Mouse (Mus musculus) heart, embryonic 13.5 days (tissue): Measurements from ENCODE around the gene Bptf. TPM values are rescaled to one million over a fixed set of nuclear protein-coding genes. Genes with fewer than 3 reads are reported as not detected.
A peak's percentile ranks its signal among the peaks of the same experiment; 100 is the strongest.
"Not testable (repeated sequence)": the region's sequence is repeated elsewhere in the genome, so short reads cannot be mapped to it uniquely, and the experiment has no call there.

Experiments
- ATAC-seq: fragments of 200-750 bp; cut with Nextera tagmentation; 2 replicates; pipeline ENCODE4 v1.8.0; 2017; ENCODE audit warnings: moderate TSS enrichment; ENCODE audit not compliant: insufficient number of reproducible peaks, low FRiP score, low TSS enrichment; ENCODE audit errors: extremely low read depth
- H3K27ac ChIP-seq: fragments of 300-500 bp; sonication (generic); replicated peaks from 2 replicates; pipeline ENCODE4 v1.5.1; 2015; ENCODE audit warnings: moderate library complexity, mild to moderate bottlenecking, inconsistent platforms
- H3K27me3 ChIP-seq: fragments of 300-500 bp; sonication (generic); replicated peaks from 2 replicates; pipeline ENCODE4 v1.6.1; 2015; ENCODE audit warnings: mild to moderate bottlenecking, inconsistent platforms
- H3K36me3 ChIP-seq: fragments of 300-500 bp; sonication (generic); 2 replicates; pipeline ENCODE4 v1.6.1; 2015; ENCODE audit warnings: mild to moderate bottlenecking, inconsistent platforms
- H3K4me1 ChIP-seq: fragments of 300-500 bp; sonication (generic); 2 replicates; pipeline ENCODE4 v1.6.1; 2015; ENCODE audit warnings: inconsistent platforms
- H3K4me2 ChIP-seq: fragments of 300-500 bp; sonication (generic); 2 replicates; pipeline ENCODE4 v1.6.1; 2015; ENCODE audit warnings: inconsistent platforms, mild to moderate bottlenecking, moderate library complexity
- H3K4me3 ChIP-seq: fragments of 300-500 bp; sonication (generic); 2 replicates; pipeline ENCODE4 v1.5.1; 2015; ENCODE audit warnings: moderate library complexity, mild to moderate bottlenecking, inconsistent platforms
- H3K9ac ChIP-seq: fragments of 300-500 bp; sonication (generic); 2 replicates; pipeline ENCODE4 v1.6.1; 2015; ENCODE audit warnings: inconsistent platforms, mild to moderate bottlenecking, moderate library complexity
- H3K9me3 ChIP-seq: fragments of 300-500 bp; sonication (generic); 2 replicates; pipeline ENCODE4 v1.6.1; 2016; ENCODE audit warnings: inconsistent platforms
- WGBS: fragments of 180-500 bp; shearing (Covaris S2); methylation state at CpG from one replicate; pipeline ENCODE4 v1.1.7; 2015; ENCODE audit warnings: mixed read lengths; 5-methylcytosine and 5-hydroxymethylcytosine counted together
- polyA plus RNA-seq: library from polyadenylated mRNA; unstranded; fragments of >200 nt; fragmentation: Nextera tagmentation; extraction: Ambion mirVana; gene quantifications from 2 replicates; pipeline ENCODE4 v1.2.1, GENCODE M21; 2015

Bptf gene
- polyA plus RNA-seq, 1 experiment from 2014 or later, result 18.3 TPM

- peaks cover 5% of the 10 kb centered on the region; the same call in 1 of the 2 replicates for H3K36me3 ChIP-seq
- H3K4me2 ChIP-seq, result peak overlapping the region; percentile 97
- peaks cover 44% of the 10 kb centered on the region for H3K4me1 ChIP-seq
- H3K9me3 ChIP-seq, result no peaks in the 10 kb centered on the region
- H3K9ac ChIP-seq, result peak overlapping the region; percentile 85
- peak overlapping the region; percentile 77 for H3K4me3 ChIP-seq
- WGBS, result under 1% methylated on average over 107 of the region's 107 CpGs
- peak; percentile 88 for ATAC-seq
- H3K27ac ChIP-seq, result peak overlapping the region; percentile 82
- H3K27me3 ChIP-seq, result peaks cover 24% of the 10 kb centered on the region
Measured at GRCm38 (mm10) chr11:107027431-107028274, 104.3 kb downstream of the Bptf start.

GRCm38 (mm10) chr11:107026554-107027430, 105.1 kb downstream of the Bptf start:
- Histone ChIP-seq H3K36me3 (no peaks in the 10 kb centered on the region), H3K27ac (no peak overlapping the region), H3K9me3 (no peaks in the 10 kb centered on the region), H3K4me2 (peak overlapping the region; percentile 97), H3K4me3 (peak overlapping the region; percentile 77), H3K4me1 (peaks cover 43% of the 10 kb centered on the region), H3K27me3 (peaks cover 29% of the 10 kb centered on the region), H3K9ac (peak overlapping the region; percentile 85)
- no peak for ATAC-seq
- WGBS, result 8% methylated on average over 12 of the region's 12 CpGs

GRCm38 (mm10) chr11:107025411-107026321, 106.3 kb downstream of the Bptf start, which contains the start of gene 1810010H24Rik:
Gene 1810010H24Rik (plus strand): TSS chr11:107025681.
- no peak for ATAC-seq
- H3K4me2 ChIP-seq, result peak within 1 kb of the TSS; percentile 97
- no peaks in the 10 kb centered on the region for H3K9me3 ChIP-seq
- peak within 1 kb of the TSS; percentile 81 for H3K9ac ChIP-seq
- H3K4me1 ChIP-seq, result peaks cover 38% of the 10 kb centered on the region
- 1% methylated on average over 45 of the region's 45 CpGs for WGBS
- H3K27ac ChIP-seq, result peak within 1 kb of the TSS; percentile 21; the same call in 1 of the 2 replicates
- H3K4me3 ChIP-seq, result peak within 1 kb of the TSS; percentile 77
- H3K27me3 ChIP-seq, result peaks cover 27% of the 10 kb centered on the region
- no peaks in the 10 kb centered on the region for H3K36me3 ChIP-seq

DNA sequence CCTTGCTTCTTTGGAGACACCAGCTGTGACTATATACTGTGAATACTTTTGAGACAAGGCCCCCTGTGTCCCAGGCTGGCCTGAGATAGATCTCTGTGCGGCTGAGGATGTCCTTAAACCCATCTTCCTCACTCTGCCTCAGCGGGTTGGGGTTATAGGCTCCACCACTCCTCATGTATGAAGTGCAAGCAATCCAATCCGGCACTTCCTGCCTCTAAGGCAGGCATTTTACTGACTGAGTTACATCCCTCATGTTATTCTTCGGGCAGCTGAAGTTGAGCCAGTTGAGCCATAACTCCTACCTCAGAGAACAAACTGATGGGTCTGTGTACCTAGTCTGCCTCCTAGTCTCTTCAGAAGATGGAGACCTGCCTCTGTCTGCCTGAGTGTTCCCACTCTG, 107.5 kb downstream of the Bptf start:
- H3K27ac ChIP-seq, result no peak overlapping the region
- no peaks in the 10 kb centered on the region for H3K9me3 ChIP-seq
- H3K9ac ChIP-seq, result 0 out of 2 replicates have a peak overlapping the region, but pooled peaks have one; percentile 81
- no peak for ATAC-seq
- peaks cover 27% of the 10 kb centered on the region for H3K27me3 ChIP-seq
- H3K4me2 ChIP-seq, result peak overlapping the region; percentile 97
- 49% methylated on average over 4 of the region's 4 CpGs for WGBS
- H3K4me3 ChIP-seq, result peak overlapping the region; percentile 77; the same call in 1 of the 2 replicates
- no peaks in the 10 kb centered on the region for H3K36me3 ChIP-seq
- H3K4me1 ChIP-seq, result peaks cover 34% of the 10 kb centered on the region

DNA sequence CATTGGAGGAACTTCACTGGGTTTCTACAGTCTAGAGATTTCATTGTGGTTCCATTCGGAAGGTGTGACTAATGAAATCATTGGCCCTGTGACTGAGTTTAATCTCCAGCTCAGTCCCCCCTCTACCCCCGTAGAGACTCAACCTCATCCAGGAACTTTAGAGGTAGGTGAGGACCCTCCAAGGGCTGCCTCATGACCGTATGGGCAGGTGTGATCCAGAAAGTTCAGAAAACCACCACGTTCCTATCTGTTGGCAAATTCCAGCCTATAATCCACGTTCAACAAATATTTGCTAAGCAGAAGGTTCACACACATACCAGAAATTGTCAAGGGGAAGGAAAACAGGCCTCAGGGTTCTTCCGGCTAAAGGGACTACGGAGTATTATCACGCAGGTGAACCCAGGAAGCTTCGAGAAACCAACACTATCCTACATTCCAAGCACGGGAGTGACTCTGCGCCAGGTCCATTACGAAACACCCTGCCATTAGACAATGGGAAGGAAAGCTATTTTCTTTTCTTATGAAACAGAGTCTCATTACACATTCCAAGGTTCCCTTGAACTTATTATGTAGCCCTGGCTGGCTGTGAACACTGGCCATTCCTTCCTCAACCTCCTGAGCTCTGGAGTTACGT, 109.8 kb downstream of the Bptf start:
- no peak overlapping the region for H3K4me2 ChIP-seq
- no peak for ATAC-seq
- no peaks in the 10 kb centered on the region for H3K36me3 ChIP-seq
- 81% methylated on average over 13 of the region's 13 CpGs for WGBS
- H3K4me3 ChIP-seq, result no peak overlapping the region
- H3K4me1 ChIP-seq, result peaks cover 26% of the 10 kb centered on the region
- no peak overlapping the region for H3K9ac ChIP-seq
- no peak overlapping the region for H3K27ac ChIP-seq
- H3K27me3 ChIP-seq, result peaks cover 27% of the 10 kb centered on the region
- H3K9me3 ChIP-seq, result no peaks in the 10 kb centered on the region

DNA sequence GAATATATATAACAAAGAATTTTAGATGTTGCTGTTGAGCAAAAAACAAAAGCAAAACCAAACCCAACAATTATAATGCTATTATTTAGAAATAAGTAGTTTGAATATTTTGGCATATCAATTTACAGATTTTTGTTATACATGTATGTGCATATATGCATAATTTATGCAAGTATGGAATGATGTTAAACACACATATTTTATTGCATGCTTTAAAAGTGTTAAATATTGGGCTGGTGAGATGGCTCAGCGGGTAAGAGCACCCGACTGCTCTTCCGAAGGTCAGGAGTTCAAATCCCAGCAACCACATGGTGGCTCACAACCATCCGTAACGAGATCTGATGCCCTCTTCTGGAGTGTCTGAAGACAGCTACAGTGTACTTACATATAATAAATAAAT, 112.2 kb downstream of the Bptf start:
- not testable (repeated sequence) for H3K27ac ChIP-seq, ATAC-seq, H3K4me2 ChIP-seq, H3K4me3 ChIP-seq, H3K4me1 ChIP-seq, H3K9ac ChIP-seq, H3K9me3 ChIP-seq, H3K36me3 ChIP-seq
- peaks cover 22% of the 10 kb centered on the region for H3K27me3 ChIP-seq
- WGBS, result 88% methylated on average over 3 of the region's 5 CpGs

DNA sequence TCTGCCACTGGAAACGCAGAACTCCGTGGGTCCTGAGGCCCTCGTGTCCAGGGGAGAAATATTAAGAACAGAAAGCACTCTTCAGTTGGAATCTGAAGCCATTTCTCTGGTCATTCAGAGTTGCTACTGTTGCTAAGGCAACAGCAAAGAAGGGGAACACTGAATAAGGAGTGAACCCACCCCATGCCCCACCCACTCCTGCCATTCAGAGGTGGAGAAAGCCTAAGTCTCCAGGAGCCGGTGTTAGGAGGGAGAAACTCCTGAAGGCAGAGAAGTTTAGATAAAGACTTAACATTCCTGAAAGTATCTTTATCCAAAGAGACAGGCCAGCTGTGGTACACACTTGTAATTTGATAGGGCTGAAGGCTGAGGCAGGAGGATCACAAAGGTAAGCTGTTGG, 112.6 kb downstream of the Bptf start:
- no peak overlapping the region for H3K27ac ChIP-seq
- H3K4me3 ChIP-seq, result no peak overlapping the region
- no peak for ATAC-seq
- H3K4me1 ChIP-seq, result no peaks in the 10 kb centered on the region
- WGBS, result 67% methylated on average over 4 of the region's 4 CpGs
- no peaks in the 10 kb centered on the region for H3K9me3 ChIP-seq
- no peak overlapping the region for H3K9ac ChIP-seq
- no peak overlapping the region for H3K4me2 ChIP-seq
- peaks cover 18% of the 10 kb centered on the region for H3K27me3 ChIP-seq
- no peaks in the 10 kb centered on the region for H3K36me3 ChIP-seq

DNA sequence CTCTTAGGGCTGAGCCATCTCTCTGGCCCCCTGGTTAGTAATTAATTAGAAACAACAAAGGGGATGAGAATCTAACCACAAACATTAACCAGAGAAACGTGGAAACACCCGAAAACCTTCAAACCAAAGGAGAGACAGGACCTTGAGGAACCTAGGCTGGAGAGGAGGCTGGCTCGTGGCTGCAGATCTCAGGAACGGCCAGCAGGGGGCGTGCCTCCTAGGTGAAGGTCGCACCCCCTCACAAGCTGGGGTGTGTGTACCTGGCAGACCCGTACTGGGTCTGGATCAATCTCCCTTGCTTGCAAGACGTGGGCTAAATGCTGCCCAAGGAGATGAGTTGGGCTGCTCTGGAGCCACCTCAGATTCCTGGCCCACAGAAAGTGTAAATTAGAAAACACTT, 113.3 kb downstream of the Bptf start:
- no peak for ATAC-seq
- 30% methylated on average over 8 of the region's 8 CpGs for WGBS
- H3K9ac ChIP-seq, result no peak overlapping the region
- H3K9me3 ChIP-seq, result peaks cover 3% of the 10 kb centered on the region; the same call in 1 of the 2 replicates
- H3K27ac ChIP-seq, result no peak overlapping the region
- H3K4me3 ChIP-seq, result no peak overlapping the region
- H3K4me2 ChIP-seq, result no peak overlapping the region
- peaks cover 11% of the 10 kb centered on the region; the same call in 1 of the 2 replicates for H3K27me3 ChIP-seq
- H3K36me3 ChIP-seq, result no peaks in the 10 kb centered on the region
- H3K4me1 ChIP-seq, result no peaks in the 10 kb centered on the region

- Histone ChIP-seq H3K27me3 (0 out of 2 replicates have a peak, but pooled peaks cover 5% of the 10 kb centered on the region), H3K27ac (no peak overlapping the region), H3K4me2 (no peak overlapping the region), H3K36me3 (no peaks in the 10 kb centered on the region), H3K9ac (no peak overlapping the region), H3K4me1 (no peaks in the 10 kb centered on the region), H3K4me3 (no peak overlapping the region), H3K9me3 (peaks cover 3% of the 10 kb centered on the region; the same call in 1 of the 2 replicates)
- ATAC-seq, result no peak
- WGBS, result 57% methylated on average over 6 of the region's 6 CpGs
Measured at GRCm38 (mm10) chr11:107017339-107017886, 114.5 kb downstream of the Bptf start.

DNA sequence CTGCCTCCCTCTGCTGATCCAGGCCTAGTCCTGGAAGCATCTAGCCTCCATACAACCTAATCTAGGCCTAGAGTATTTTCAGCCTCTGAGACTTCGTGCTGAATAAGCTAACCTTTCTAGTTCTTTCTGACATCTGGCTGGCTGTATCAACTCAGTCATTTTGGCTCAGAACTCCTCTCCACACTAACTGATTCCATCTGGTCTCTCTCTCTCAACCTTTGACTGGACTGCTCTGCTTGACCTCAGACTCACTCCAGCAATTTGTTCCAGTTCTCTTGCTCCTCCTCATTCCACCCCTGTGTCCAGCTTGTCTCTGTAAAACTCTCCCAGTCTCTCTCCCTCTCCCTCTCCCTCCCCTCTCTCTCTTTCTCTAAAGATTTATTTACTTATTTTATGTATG, 115.0 kb downstream of the Bptf start:
- no peaks in the 10 kb centered on the region for H3K36me3 ChIP-seq
- peaks cover 3% of the 10 kb centered on the region; the same call in 1 of the 2 replicates for H3K9me3 ChIP-seq
- no peak overlapping the region for H3K9ac ChIP-seq
- no peak overlapping the region for H3K27ac ChIP-seq
- ATAC-seq, result no peak
- 0 out of 2 replicates have a peak, but pooled peaks cover under 1% of the 10 kb centered on the region for H3K27me3 ChIP-seq
- peaks cover 1% of the 10 kb centered on the region for H3K4me1 ChIP-seq
- 65% methylated on average over 1 of the region's 1 CpGs for WGBS
- no peak overlapping the region for H3K4me3 ChIP-seq
- H3K4me2 ChIP-seq, result no peak overlapping the region
